Mouse (Mus musculus): ENCODE results near the gene Ldlrad3.

The Ldlrad3 gene

DNA sequence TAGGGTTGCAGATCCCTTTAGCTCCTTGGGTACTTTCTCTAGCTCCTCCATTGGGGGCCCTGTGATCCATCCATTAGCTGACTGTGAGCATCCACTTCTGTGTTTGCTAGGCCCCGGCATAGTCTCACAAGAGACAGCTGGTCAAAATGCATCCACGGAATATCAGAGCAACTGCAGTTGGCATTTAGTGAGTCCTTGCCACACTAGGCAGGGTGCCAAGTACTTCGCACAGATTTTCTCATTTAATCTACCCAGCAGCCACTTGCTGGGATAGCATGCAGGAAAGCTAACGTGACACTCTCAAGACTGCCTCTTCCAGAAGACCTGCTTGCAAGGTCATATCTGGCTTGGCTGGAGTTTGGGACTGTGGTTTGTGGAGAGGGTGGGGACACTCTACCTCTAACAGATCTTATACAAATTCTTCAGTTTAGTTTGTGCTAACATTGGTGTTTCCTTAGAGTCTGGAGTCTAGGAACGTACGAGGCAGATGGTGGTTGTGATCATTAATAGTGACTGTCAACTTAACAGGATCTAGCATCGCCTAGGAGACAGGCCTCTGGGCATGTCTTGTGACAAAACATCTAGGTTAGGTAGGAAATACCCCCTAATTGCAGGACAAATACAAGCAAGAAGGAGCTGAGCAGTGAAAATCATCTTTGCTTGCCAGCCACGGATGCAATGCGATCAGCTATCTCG is 115.0 kb downstream of the Ldlrad3 start:
- 67% methylated on average over 10 of the region's 10 CpGs for WGBS

DNA sequence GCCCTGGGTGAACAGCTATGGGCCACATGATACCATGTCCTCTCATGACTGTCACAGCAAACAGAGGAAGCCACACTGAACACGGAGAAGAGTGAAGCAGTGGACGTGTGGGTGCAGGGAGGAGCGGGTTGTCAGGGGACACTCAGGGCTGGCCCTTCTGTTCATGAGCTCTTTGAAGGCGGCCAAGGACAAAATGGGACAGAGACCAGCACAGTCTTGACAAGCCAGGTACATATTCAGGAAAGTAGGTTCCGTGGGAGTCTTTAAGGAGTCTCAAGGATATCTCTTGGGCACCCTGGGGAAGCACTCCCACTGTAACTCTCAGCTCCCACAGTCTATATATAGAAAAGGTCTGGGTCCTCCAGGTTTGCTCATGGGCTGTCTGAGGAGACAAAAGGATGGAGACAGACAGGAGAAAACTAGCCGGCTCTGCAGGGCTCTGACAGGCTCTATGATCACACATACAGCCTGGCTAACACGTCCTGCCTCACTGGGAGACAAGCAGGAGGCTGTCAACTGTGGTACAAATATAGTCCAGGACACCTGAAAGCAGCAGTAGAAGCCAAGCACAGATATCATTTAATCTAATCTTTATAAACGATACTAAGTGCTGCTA is 121.3 kb downstream of the Ldlrad3 start:
- 85% methylated on average over 8 of the region's 8 CpGs for whole genome bisulfite sequencing

DNA sequence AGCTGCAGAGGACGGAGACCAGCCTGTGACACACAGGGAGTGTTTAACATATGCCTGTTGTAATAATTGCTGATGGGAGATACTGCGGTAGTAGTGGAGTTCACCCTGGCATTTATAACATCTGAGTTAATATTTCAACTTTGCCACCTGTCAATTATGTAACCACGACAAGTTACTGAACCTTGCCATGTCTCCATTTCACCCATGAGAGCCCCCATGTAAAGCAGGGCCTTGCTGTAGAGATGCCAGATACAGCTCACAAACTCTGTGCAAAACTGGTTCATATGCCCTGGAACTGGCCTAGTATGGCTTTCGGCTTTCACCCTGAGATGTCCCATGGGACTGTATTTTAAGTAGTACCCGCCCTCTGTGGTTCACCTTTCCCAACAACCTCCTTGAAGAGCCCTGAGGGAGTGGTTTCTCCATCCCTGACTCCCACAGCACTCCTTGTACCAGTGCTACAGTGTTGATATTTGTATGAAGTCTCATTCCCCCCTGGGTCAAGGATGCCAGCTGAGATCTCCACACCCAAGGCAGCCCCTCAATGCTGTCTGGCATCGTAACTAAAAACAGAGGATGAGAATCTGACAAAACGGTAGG is 122.2 kb downstream of the Ldlrad3 start:
- 86% methylated on average over 7 of the region's 7 CpGs for WGBS

DNA sequence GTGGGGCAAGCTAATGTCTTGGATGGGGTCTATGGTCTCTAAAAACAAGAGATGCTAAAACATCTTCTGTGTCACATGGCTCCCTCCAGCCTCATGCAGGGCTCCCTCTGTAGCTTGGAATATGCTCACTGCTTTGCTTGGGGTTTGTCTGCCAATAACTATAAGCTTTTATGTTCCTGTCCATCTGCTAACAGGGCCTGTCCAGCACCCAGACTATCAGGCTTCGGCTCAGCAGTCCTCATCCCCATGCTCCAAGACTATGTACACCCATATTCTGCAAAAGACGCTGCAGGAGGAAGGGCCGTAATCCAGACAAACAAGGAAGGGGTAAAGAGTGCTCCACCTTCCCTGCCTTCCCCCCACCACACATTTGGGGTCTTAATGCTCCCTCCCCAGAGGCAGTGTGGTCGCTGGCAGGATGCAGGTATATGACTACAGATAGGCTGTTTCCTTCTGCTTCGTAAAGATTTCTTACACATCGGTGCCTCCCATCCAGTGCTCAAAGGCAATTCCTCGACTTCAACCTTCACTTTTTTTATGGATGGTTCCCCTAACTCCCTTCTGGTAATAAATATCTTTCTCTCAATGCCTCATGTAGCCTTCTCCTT is 123.2 kb downstream of the Ldlrad3 start:
- WGBS, result 91% methylated on average over 7 of the region's 7 CpGs

DNA sequence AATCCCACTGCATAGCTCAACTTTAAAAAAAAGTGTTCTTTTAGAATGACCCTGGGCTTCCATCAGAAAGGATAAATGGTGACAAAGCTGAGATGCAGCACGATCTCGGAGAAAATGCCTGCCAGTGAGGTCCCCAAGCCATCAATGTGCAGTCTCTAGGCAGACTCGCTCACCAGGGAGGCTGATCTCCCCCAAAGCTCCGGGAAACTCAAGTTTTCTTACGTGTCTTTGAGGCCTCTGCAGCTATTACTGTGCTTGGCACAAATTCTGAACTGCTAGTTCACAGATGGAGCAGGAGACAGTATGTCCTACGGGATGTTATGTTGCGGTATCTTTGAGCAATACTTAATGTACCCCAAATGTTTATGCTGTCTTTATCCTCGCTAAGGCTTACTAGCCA is 124.3 kb downstream of the Ldlrad3 start:
- WGBS, result 53% methylated on average over 8 of the region's 8 CpGs

DNA sequence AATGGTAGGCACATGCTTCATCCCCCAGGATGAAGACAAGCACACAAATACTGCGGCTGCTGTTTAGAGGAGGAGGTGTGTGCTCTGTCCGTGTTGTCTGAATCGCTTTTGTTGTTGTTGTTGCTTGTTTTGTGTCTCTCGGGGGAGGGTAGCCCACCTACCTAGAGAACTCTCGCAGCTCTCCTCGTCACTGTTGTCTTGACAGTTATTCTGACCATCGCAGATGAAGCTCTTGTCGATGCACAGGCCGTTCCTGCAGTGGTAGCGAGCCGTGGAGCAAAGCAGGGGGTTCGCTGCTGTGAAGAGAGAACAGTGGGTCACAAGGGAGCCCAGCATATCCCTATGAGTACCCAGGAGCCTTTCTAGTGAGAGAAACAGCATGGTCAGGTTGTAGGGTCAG is 128.4 kb downstream of the Ldlrad3 start:
- WGBS, result 82% methylated on average over 12 of the region's 12 CpGs

DNA sequence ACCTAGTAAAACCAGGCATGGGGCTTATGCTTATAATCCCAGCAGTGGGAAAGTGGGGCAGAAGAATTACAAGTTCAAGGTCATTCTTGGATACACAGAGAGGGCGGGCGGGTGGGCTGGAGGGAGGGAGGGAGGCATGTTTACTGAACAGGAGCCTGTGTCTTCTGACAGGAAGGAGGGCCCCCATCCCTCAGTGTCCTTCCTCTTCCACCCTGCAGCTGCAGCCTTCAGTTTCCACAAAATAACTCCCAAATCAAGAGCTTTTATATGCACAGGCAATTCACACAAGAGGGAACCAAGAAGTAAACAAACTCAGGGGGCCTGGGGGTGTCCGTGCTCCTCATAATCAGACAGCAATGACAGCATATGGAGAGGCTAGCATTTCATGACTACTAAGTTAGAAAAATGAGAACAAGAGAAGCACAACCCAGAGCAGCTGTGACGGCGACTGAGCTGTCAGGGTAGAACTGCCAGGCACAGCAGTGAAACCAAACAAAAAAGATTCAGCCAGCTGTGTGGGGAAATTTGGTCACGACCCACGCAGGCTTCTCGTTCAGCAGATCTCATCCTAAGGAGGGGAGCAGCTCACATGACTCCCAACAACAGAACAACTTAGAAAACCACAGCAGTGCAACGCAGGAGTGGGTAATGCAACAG is 129.0 kb downstream of the Ldlrad3 start:
- WGBS, result 36% methylated on average over 9 of the region's 9 CpGs

DNA sequence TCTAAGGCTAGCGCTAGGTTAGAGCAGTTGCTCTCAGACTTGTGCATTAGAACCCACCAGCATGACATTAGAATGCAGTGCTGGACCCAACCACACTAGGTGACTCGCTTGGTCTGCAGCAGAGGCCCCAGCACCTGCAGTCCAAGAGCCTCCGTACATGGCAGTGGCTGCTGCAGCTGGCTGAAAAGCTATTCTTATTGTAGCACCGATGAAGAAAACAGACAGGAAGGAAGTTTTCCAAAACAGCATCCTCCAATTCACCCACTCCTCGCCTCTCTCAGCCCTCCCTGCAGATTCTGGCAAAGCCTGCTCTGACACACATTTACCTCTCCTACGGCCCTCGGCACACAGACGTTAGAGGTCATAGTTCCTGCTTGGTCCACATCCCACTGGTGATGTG is 130.0 kb downstream of the Ldlrad3 start:
- WGBS, result 47% methylated on average over 8 of the region's 8 CpGs

DNA sequence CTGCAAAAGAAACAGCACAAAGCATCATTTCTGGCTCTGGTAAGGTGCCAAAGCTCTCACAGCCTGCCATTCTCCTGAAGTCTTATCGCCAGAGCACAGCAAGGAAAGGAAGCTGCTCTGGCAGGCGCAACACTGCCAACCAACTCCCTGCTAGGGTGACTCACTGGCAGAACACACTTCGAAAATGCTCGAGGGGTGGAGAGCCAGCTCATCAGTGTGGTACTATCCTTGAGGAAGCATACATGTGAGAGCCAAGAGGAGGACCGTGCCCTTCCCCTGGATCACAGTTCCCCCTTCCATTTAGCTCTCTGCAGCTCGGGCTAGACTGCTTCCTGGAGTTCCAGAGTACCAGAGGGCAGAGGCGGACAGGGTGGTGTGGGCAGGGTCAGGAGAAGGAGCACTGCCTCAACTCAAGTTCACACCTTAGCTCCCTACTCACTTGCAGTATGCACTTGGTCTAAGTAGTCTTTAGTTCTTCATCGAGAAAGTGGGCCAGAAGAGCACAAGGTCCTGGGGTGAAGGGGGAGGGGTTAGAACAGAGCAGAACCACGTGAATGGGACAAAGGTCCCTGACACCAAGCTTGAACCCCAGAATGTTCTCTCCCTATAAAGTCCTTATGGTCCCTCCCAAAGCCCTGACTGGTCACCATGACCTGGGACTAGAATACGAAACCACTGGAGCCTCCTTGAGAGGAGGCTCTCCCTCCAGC is 133.1 kb downstream of the Ldlrad3 start:
- WGBS, result 40% methylated on average over 10 of the region's 10 CpGs

DNA sequence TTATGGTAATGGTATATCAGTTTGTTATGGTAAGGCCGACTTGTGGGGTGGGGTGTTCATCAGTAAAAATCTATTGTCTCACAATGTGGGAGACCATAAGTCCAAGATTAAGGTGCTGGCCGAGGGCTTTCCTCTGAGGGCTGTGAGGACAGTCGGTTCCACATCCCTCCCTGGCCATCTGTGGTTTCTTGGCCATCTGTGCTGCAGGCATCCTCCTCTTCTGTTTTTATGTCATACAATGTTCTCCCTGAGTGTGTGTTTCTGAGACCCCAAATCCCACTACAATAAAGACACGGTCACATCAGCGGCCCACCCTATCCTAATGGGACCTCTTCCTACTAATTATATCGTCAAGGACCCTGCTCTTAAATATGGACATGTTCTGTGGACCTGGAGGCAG is 133.8 kb downstream of the Ldlrad3 start:
- 54% methylated on average over 6 of the region's 6 CpGs for WGBS

DNA sequence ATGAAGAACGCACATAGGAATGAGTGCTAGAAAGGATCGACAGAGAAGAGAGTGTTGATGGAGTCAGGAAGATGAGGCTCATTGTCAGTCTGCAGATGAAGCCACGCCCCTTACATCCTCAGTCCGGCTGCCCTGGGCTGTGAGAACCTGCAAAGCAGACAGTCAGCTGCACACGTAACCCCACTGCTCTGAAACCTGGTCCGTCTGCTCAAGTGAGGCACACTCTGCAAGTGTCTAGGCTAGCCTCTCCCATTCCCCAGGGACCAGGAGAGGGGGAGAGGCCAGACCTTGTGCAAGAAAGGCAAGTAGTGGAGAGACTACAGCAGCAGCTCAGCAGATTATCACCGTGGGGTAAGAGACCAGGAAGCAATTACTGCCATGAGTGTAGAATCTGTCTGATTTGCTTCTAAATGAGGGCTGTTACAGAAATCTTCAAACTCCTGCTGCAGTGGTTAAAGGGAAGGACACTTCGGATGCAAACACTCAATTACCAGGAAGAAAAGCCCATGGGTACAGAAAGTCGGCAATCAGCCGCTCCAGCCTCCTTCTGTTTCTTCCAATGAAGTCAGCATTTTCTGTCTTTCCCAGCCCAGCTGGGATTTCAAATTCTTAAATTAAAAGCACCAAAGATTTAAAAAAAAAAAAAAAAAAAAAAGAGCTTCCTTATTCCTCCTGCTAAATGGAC is 136.2 kb downstream of the Ldlrad3 start:
- 47% methylated on average over 10 of the region's 10 CpGs for WGBS

DNA sequence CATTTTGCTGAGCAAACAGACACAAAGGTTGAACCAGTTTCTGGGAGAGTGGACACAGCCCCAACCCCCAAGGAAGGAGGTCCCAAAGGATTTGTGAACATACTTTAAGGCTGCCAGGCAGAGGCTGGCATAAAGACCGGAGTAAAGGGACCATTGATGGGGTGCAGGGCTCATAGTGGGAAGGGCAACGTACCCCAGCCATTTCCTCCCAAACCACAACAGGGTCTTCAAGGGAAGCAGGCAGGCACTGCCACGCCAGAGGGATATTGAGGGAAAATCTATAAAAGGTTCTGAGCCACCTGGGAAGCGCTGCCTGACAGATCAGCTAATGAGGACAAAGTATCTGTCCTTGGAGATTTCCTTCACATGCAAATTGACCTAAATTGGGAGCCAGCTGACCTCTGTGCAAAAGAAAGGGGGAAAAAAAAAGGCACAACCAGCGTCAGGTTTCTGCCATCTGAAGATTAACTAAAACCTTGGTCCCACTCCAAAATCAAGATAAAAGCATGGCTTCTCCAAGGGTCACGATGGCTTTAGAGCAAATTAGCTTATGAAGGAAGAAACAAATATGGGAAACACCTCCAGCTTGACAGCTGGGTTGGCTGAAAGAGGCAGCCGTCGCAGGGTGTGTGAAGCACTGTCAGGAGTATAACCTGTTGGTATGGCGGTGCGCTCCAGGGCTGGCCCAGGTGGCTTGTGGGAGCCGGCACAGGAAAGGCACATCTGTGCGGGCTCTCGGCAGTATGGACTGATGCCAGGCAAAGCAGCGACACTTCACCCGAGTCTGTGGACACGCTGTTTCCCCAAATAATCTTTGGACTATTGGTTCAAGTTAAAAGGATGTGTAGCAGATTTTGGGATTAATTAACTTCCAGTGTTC is 137.6 kb downstream of the Ldlrad3 start:
- 78% methylated on average over 16 of the region's 16 CpGs for WGBS

DNA sequence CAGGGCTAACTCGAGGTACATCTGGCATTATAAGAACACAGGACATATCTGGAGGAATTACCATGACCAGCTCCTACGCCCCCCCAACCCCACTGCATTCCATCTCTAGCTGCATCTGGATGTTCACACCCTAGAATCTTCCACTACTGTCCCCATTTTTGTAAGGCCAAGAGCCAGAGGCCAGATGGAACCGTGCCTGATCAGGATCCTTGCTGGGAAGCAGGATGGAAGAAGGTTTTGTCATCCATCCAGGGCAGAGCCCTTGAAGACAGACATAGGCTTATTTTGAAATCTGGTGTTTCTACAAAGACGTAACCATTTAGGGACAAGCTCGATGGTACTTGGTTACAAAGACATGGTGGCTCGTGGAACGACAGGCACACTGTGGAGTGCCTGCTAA is 139.7 kb downstream of the Ldlrad3 start:
- WGBS, result 89% methylated on average over 7 of the region's 7 CpGs

DNA sequence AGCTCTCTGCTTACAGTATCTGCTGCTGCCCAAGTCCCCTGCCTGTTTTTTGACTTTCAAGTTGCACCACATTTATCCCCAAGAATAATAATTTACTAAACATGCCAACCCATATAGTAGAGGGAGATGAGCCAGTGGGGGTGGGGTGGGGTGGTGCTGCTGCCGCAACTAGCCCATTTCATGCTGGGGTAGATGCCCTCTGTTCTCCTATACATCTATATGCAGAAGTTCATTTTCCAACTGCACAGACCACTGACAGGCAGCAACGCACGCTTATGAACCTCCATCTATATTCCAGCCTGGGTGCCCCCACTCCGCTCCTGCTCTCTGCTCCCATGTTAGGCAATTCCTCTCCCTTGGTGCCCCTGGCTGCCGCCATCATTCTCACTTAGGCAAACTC is 145.7 kb downstream of the Ldlrad3 start:
- 91% methylated on average over 5 of the region's 5 CpGs for WGBS

DNA sequence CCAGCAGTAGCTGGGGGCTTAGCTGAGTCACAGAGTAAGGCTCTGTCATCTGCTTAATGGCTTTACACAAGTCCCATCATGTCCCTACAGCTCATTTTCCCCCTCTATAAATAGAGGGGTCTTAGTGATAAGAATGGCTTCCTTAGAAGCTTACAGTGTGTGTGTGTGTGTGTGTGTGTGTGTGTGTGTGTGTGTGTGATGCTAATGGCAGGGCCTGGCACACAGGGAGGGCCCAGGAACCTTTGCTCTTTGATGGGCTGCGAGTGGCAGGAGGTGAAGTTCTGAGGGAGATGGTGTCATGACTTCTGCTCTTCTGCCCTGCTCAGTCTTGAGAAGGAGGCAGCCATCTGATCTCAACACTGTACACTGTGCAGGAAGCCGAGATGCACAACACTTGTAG is 146.2 kb downstream of the Ldlrad3 start:
- whole genome bisulfite sequencing, result 81% methylated on average over 2 of the region's 2 CpGs

DNA sequence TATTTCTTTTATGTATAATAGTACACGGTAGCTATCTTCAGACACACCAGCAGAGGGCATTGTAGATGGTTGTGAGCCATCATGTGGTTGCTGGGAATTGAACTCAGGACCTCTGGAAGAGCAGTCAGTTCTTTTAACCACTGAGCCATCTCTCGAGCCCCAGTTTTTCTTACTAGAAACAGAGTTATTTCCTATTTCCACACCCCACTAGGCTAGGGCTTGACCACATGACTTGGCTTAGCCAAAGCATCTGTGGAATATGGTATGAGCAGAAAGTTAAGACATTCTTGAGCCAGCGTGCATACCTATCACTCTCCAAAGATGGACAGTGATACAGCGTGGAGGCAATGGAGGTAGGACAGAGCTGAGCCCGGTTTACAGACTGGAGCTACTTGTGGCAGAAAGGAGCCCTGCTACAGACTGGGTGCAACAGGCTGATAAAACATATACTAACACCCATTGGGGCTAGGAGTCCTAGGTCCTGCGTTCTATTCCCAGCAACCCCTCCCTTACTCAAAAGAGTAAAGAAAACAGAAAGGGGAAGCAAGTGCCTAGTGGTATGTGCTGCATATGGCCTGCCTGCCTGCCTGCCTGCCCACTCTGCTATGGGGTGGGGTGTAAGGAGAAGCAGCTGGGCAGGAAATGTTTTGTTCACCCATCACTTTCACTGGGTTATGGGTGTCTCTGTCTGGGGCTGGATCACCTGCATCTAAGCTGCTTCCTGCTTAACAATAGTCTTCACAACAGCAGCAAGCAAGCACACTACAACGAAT is 147.1 kb downstream of the Ldlrad3 start:
- 72% methylated on average over 7 of the region's 7 CpGs for WGBS

DNA sequence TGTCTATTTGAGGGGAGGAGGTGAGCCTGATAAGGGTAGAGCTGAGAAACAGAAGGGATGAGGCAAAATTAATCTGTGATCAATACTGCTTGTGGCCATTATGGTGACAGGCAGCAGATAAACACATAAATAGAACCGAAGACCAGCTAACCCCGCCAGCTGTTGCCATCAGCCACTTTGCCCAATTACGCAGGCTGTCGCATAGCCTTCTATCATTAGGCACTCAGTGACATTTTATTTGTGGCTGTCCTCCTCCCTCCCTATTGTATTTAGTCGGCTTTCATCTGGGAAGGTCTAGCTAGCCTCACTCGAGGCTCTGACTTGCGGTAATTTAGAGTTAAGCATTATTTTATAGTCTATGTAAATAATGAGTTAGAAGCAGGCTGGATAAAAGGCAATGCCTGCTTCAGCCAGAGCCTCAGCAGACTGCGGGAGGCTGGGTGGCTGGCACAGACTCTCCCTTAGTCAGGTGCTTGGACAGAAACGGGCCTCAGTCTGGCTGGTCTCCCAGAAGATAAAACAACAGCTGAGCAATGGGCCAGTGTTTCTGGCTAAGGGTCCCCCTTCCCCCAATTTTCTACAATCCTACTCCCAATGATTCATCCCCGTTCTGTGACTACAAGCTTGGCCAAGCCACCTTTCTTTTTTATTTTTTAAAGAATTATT is 147.8 kb downstream of the Ldlrad3 start:
- whole genome bisulfite sequencing, result 30% methylated on average over 10 of the region's 10 CpGs

DNA sequence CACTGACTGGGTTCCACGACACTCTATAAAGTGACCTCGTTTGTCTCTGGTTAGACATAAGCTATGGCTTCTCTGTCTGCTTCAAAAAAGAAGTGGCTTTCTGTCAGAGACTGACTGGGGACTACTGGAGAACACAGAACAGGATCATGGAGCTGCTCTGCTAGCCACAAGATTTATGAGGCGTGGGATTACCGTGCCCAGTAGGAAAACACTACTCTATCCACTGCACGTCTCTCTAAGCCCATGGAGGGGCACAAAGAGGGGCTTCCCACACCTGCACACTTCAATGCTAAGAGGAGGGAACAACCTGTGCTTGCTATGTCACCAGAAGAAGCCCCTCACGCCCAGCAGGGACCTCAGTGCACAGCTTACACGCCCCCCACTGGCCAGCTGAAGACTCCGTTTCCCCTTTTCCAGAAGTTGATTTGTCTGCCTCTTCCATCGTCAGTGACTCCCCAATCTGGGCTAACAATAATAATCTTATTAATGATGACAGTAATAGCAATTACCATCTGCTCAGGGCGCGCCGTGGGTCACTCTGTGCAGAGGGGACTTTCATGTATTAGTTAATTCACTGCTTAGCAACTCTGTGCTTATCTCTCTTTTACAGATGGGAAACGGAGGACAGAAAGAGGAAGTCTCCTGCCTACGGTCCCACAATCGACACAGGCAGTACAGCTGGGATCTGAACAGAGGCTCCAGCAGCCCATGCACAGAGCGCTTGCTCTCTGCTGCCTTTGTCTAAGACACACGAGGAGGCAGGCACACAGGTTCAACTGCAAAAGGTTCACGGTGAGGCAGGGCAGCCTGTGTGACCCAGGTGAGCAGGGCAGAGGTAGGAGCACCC is 149.3 kb downstream of the Ldlrad3 start:
- 70% methylated on average over 18 of the region's 18 CpGs for WGBS

Measured in cerebral cortex, adult 2 months (tissue).